Mouse (Mus musculus) hindlimb bud, embryonic 11.5 days (tissue): ENCODE measurements at regions not wholly inside any gene's neighbourhood (a gene's known extent, or its start where the extent isn't known, plus 50 kb on each side); places are given as distances from the start of the nearest gene placed in this dataset.
"Not testable (repeated sequence)": the region's sequence is repeated elsewhere in the genome, so short reads cannot be mapped to it uniquely, and the experiment has no call there.

ENCODE experiments used
- DNase-seq: peaks from one replicate; pipeline ENCODE4 v3.0.0-alpha.2; 2012; ENCODE audit warnings: low read depth, low spot score; ENCODE audit errors: extremely low spot score

GRCm38 (mm10) chr11:114485429-114485828 is 182.9 kb upstream of the Rpl38 start:
- DNase-seq = no peak

- no peak for DNase-seq
Measured at GRCm38 (mm10) chr11:114484668-114484953, 183.7 kb upstream of the Rpl38 start.

DNA sequence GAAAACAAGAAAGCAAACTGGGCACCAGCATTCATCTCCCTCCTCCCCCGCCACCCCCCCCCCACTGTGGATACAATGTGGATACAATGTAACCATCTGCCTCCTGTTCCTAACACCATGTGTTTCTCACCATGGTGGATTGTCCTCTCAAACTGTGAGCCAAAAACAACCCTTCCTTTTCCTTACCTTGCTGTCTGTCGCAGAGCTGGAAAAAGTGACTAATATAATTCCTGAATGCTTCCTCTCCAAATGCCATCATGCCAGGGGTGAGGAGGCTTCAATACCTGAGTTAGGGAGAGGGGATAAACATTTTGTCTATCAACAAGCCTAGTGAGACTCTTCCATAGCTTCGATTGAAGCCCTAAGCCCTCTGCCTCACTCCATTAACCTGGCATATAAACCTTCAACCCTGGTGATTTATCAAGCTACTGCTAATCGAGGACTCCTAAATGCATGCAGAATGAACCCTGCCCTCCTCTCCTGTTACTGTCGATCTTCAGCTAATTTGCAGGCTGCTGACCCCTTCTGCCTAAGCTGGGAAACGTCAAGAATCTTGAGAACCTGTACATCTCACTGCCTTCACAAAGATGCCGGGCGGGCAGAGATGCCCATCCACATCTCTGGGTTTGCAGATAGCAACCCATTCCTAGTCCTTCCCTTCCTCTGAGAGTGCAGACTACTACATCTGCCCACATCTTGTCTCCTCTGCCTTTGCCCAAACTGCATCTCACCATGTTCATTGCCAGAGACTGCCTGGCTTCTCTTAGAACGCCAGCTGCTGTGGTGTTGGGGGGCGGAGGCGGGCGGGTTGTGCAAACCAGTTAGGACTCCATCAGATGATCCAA is 184.3 kb upstream of the Rpl38 start:
- no peak for DNase-seq

DNA sequence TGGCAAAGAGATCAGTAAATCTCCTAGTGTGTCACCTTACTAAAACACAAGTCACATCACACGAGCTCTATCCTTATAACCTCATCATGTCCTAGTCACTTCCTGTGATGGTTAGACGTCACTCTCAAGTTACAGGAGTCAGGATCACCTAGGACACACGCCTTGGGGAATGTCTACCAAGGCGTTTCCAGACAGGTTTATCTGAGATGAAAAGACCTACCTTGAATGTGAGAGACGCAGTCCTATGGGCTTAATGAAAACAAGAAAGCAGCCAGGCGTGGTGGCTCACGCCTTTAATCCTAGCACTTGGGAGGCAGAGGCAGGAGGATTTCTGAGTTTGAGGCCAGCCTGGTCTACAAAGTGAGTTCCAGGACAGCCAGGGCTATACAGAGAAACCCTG is 185.0 kb upstream of the Rpl38 start:
- not testable (repeated sequence) for DNase-seq

DNA sequence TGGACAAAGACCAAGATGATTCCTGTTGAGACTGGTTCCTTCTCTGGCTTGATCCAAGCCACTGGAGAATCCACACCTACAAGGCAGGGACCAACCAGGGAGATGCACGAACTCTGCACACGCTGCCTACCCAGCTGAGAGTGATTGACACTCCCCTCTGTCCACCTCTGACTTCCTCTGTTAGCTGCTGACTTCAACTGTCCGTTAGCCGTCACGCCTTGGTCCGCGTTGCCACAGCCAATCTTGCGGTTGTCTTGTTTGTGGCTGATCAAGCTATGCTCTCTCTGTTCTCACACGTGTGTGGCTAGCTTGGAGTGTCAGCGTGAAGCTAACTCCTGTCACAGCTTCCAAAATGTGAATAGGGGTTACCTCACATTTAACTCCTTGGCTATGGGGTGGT is 186.3 kb upstream of the Rpl38 start:
- DNase-seq = no peak

DNA sequence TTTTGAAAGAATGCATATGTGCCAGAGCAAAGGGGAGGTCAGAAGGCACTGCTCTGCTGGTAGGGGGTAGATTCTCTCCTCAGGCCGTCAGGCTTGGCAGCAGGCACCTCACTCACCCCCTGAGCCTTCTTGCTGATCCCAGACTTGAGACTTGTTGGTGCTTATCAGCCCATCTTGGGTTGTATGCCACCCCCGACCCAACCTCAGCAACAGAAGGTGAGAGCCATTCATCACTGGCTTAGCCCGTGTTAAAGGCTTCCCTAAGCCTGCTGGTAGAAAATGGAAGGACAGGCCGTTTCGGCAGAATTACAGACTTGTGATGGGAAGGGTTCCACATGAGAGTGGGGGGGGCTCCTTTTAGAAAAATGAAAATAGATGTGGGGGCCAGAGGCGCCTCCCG is 187.3 kb upstream of the Rpl38 start:
- DNase-seq = no peak

DNA sequence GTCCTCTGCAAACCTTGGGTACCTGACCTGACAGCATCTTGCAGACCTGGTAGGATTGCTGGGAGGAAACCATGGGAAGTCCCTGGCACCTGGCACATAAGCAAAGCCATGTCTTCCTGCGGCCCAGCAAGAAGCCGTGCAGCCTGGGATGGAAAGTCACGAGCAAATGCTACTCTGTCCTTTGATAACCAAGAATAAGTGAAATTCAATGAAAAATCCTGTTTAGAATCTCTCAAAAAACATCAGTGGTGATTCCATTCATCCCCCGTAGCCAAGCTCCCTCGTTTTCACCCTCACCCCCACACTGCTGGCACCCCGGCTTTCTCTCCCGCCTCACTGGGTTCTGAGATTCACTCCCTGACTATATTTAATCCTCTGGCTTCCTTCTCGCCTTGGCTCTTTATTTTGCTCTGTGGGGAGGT is 188.2 kb upstream of the Rpl38 start:
- DNase-seq = no peak

DNA sequence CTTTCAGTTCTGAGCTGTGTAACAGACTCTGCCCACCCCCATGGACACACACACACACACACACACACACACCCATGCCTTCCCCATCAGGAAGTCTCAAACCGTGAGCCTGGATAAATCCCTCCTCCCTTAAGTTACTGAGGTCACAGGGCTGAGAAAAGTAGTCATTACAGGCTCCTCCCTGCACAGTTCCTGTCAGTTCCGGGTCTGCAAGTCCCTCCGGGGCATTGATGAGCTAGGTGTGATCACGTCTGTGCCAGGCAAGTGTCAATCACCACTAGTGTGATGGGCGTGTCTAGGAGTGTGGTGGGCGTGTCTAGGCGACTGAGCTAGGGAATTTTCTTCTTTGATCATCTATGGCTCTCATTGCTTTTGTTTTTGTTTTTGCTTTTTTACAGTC is 189.6 kb upstream of the Rpl38 start:
- DNase-seq = no peak

GRCm38 (mm10) chr11:114477365-114477764 is 191.0 kb upstream of the Rpl38 start:
- no peak for DNase-seq

- no peak for DNase-seq
Measured at GRCm38 (mm10) chr11:114472501-114473260, 195.6 kb upstream of the Rpl38 start.

GRCm38 (mm10) chr11:114468394-114468793 is 199.9 kb upstream of the Rpl38 start:
- DNase-seq = no peak

DNA sequence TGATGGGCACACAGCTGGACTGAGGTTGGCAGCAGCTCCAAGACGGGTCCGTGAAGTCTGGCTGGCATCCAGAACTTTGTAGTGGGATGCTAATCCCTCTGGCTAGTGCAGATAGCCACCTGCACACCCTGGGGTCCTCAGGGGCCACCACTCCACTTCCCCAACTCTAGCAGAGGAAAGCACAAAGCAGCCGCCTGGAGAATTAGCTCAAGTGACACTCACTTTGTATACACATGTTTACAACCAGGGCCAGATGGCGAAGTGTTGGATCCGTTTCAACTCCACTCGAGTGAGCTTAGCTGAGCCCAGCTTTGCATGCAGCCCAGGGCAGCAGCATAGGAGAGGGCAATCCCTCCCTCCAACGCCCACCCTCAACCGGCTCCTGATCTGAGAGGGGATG is 200.5 kb upstream of the Rpl38 start:
- DNase-seq = no peak

DNA sequence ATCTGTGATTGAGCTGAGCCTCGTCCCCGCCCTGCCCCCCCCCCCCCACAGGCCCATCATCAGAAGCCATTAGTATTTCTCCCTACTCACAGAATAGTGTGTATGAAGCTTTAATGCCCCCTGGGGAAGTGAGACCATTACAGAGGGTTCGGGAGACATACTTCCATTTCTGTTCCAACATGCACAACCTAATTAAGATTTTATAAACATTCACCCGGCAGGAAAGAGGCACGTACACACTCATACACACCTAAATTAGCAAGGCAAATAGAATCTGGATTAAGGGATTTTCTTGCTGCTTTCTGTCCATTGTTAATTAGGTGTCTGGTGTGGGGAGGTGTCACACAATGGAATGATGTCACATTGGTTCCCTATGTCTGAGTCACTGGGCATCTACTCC is 202.8 kb upstream of the Rpl38 start:
- no peak for DNase-seq

DNA sequence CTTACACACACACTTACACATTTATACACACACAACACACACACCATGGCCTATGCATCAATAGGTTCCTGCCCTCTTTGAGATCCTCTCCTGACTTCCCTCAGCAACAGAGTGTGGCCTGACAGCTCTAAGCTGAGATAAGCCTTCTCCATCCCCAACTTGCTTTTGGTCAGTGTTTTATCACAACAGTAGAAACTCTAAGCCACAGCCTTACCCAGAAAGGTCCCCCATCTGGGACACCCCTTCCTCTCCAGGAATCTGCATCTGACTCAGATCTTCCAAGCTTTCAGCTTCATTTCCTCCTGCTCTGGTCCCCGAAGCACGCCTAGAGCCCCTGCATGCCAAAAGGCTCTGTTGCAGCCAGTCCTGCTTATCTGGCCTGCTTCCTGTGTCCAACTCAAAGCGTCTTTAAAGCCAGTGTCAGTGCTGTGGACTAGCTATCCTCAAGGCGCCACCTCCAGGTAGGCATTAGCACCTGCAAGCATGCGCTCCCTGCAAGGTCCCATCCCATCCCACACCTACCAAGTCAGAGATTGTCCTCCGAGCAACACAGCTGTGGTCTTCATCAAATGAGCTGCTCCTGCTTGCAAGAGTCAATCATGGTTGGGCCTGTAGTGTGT is 205.5 kb upstream of the Rpl38 start:
- no peak for DNase-seq

DNA sequence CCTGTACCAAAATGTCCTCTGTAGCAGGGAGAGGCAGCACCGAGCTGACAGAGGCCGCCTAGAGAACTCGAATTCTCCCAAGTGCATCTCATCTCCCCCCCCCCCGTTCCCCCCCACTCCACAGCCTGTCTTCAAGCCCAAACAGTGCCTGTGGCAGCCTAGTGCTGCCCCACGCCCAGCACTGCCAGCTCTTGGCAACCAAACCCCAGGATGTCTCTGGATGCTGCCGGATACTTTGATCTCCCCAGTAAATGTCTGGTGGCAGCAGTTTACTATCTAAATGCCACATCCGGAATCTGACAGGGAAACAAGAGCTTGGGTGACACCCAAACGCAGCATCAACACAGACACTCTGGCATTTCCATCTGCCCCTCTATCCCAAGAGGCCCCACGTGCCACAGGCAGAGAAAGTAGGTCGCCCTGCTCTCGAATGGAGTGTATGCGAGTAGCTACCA is 213.4 kb upstream of the Rpl38 start:
- DNase-seq = no peak

- no peak for DNase-seq
Measured at GRCm38 (mm10) chr11:114448776-114449401, 219.4 kb upstream of the Rpl38 start.

DNA sequence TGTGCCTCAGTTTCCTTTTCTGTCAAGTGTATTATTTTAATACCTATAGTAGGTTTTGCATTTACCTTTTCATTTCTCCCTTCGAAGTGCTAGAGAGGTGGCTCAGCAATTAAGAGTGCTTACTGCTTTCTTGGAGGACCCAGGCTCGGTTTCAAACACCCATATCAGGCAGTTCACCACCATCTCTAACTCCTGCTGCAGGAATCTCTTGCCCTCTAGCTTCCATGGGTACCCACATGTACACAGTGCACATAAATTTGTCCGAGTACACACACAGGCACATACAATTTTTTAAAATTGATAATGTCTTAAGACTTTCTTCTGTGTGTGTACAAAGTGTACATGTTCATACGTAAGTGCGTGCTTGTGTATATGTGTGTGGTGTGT is 220.9 kb upstream of the Rpl38 start:
- no peak for DNase-seq

- no peak for DNase-seq
Measured at GRCm38 (mm10) chr11:114446617-114447460, 221.5 kb upstream of the Rpl38 start.

- no peak for DNase-seq
Measured at GRCm38 (mm10) chr11:114446075-114446616, 222.2 kb upstream of the Rpl38 start.

DNA sequence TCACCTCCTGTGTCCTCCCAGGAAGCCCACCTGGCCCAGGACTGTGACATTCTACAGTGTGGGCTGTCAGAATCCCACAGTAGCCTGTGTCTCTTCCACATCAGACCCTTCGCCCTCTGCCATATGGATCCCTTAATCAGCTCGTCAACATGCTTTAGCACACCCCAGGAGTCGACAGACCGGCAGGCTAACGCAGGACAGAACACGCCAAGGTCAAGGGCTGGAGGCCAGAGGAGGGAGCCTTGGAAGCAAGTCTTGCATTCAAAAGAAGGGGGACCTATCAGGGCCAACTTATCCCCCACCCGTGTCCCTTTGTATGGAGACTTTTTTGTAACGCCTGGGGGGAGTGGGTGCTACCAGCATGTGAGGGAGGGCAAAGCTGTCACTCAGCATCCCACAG is 224.1 kb upstream of the Rpl38 start:
- DNase-seq = no peak
